Mouse (Mus musculus) hindbrain, embryonic 12.5 days (tissue): ENCODE results near the gene Psma1. TPM values are rescaled to one million over a fixed set of nuclear protein-coding genes. Genes with fewer than 3 reads are reported as not detected.

Experiments used
- ATAC-seq: fragments of 200-750 bp; cut with Nextera tagmentation; 2 replicates; pipeline ENCODE4 v1.8.0; 2017; ENCODE audit warnings: moderate TSS enrichment; ENCODE audit not compliant: low FRiP score
- H3K27ac ChIP-seq: fragments of 300-500 bp; sonication (generic); 2 replicates; pipeline ENCODE4 v1.5.1; 2016; ENCODE audit warnings: mild to moderate bottlenecking
- H3K27me3 ChIP-seq: fragments of 300-500 bp; sonication (generic); 2 replicates; pipeline ENCODE4 v1.6.1; 2016; ENCODE audit warnings: mild to moderate bottlenecking
- H3K36me3 ChIP-seq: fragments of 300-500 bp; sonication (generic); 2 replicates; pipeline ENCODE4 v1.6.1; 2016; ENCODE audit warnings: mild to moderate bottlenecking
- H3K4me1 ChIP-seq: fragments of 300-500 bp; sonication (generic); 2 replicates; pipeline ENCODE4 v1.6.1; 2016
- H3K4me2 ChIP-seq: fragments of 300-500 bp; sonication (generic); replicated peaks from 2 replicates; pipeline ENCODE4 v1.6.1; 2016; ENCODE audit warnings: mild to moderate bottlenecking
- H3K4me3 ChIP-seq: fragments of 300-500 bp; sonication (generic); 2 replicates; pipeline ENCODE4 v1.5.1; 2016; ENCODE audit warnings: mild to moderate bottlenecking
- H3K9ac ChIP-seq: fragments of 300-500 bp; sonication (generic); 2 replicates; pipeline ENCODE4 v1.6.1; 2016; ENCODE audit warnings: mild to moderate bottlenecking, moderate library complexity
- H3K9me3 ChIP-seq: fragments of 300-500 bp; sonication (generic); replicated peaks from 2 replicates; pipeline ENCODE4 v1.6.1; 2016; ENCODE audit warnings: mild to moderate bottlenecking
- WGBS: fragments of 180-500 bp; shearing (Covaris S2); methylation state at CpG from one replicate; pipeline ENCODE4 v1.1.7; 2016; 5-methylcytosine and 5-hydroxymethylcytosine counted together
- polyA plus RNA-seq: library from polyadenylated mRNA; unstranded; fragments of >200 nt; fragmentation: Nextera tagmentation; extraction: Ambion mirVana; gene quantifications from 2 replicates; pipeline ENCODE4 v1.2.1, GENCODE M21; 2016

Psma1 gene
- polyA plus RNA-seq, 1 experiment from 2014 or later = 360 TPM

- 61% methylated on average over 4 of the region's 4 CpGs for WGBS
- Histone ChIP-seq H3K27ac (no peak overlapping the region), H3K4me1 (no peaks in the 10 kb centered on the region), H3K9me3 (no peaks in the 10 kb centered on the region), H3K4me2 (no peak overlapping the region), H3K4me3 (no peak overlapping the region), H3K9ac (no peak overlapping the region), H3K36me3 (no peaks in the 10 kb centered on the region), H3K27me3 (no peaks in the 10 kb centered on the region)
- no peak for ATAC-seq
These were observed 23.3 kb upstream of the Psma1 start for GRCm38 (mm10) chr7:114299247-114299646.

- no peak overlapping the region for H3K4me2 ChIP-seq
- H3K9ac ChIP-seq = no peak overlapping the region
- 85% methylated on average over 5 of the region's 5 CpGs for WGBS
- no peaks in the 10 kb centered on the region for H3K36me3 ChIP-seq
- no peak overlapping the region for H3K4me3 ChIP-seq
- no peak overlapping the region for H3K27ac ChIP-seq
- no peak for ATAC-seq
- no peaks in the 10 kb centered on the region for H3K9me3 ChIP-seq
- peaks cover 10% of the 10 kb centered on the region for H3K4me1 ChIP-seq
- H3K27me3 ChIP-seq = no peaks in the 10 kb centered on the region; the same call in 1 of the 2 replicates
These were observed 18.8 kb upstream of the Psma1 start for GRCm38 (mm10) chr7:114294698-114295097.

- H3K4me3 ChIP-seq = no peak overlapping the region
- H3K9ac ChIP-seq = no peak overlapping the region
- no peak for ATAC-seq
- no peaks in the 10 kb centered on the region for H3K9me3 ChIP-seq
- H3K36me3 ChIP-seq = no peaks in the 10 kb centered on the region
- H3K4me2 ChIP-seq = no peak overlapping the region
- H3K27me3 ChIP-seq = no peaks in the 10 kb centered on the region; the same call in 1 of the 2 replicates
- WGBS = 80% methylated on average over 5 of the region's 5 CpGs
- H3K4me1 ChIP-seq = peaks cover 10% of the 10 kb centered on the region
- no peak overlapping the region for H3K27ac ChIP-seq
These were observed 18.0 kb upstream of the Psma1 start for GRCm38 (mm10) chr7:114293903-114294302.

- no peak overlapping the region for H3K9ac ChIP-seq
- peaks cover 10% of the 10 kb centered on the region for H3K4me1 ChIP-seq
- H3K4me3 ChIP-seq = no peak overlapping the region
- no peaks in the 10 kb centered on the region; the same call in 1 of the 2 replicates for H3K27me3 ChIP-seq
- no peaks in the 10 kb centered on the region for H3K36me3 ChIP-seq
- WGBS = 14% methylated on average over 12 of the region's 12 CpGs
- ATAC-seq = no peak
- peak overlapping the region; percentile 33 for H3K4me2 ChIP-seq
- no peaks in the 10 kb centered on the region for H3K9me3 ChIP-seq
- H3K27ac ChIP-seq = no peak overlapping the region
These were observed 16.6 kb upstream of the Psma1 start for GRCm38 (mm10) chr7:114292501-114292971.

- Histone ChIP-seq H3K4me3 (no peak overlapping the region), H3K4me1 (peaks cover 10% of the 10 kb centered on the region), H3K27me3 (no peaks in the 10 kb centered on the region; the same call in 1 of the 2 replicates), H3K9me3 (no peaks in the 10 kb centered on the region), H3K9ac (no peak overlapping the region), H3K27ac (no peak overlapping the region), H3K36me3 (no peaks in the 10 kb centered on the region), H3K4me2 (no peak overlapping the region)
- no peak for ATAC-seq
- WGBS = 27% methylated on average over 15 of the region's 15 CpGs
These were observed 15.8 kb upstream of the Psma1 start for GRCm38 (mm10) chr7:114291461-114292335.

GRCm38 (mm10) chr7:114290078-114290506 is 14.2 kb upstream of the Psma1 start:
- 59% methylated on average over 5 of the region's 5 CpGs for WGBS
- no peak overlapping the region for H3K4me3 ChIP-seq
- no peaks in the 10 kb centered on the region; the same call in 1 of the 2 replicates for H3K27me3 ChIP-seq
- peaks cover 10% of the 10 kb centered on the region for H3K4me1 ChIP-seq
- no peak overlapping the region for H3K9ac ChIP-seq
- H3K9me3 ChIP-seq = no peaks in the 10 kb centered on the region
- H3K36me3 ChIP-seq = no peaks in the 10 kb centered on the region
- H3K4me2 ChIP-seq = no peak overlapping the region
- ATAC-seq = no peak
- no peak overlapping the region for H3K27ac ChIP-seq

GRCm38 (mm10) chr7:114284296-114284910 is 8.5 kb upstream of the Psma1 start:
- 90% methylated on average over 14 of the region's 14 CpGs for WGBS
- Histone ChIP-seq H3K4me2 (no peak overlapping the region), H3K4me3 (no peak overlapping the region), H3K27me3 (no peaks in the 10 kb centered on the region), H3K36me3 (no peaks in the 10 kb centered on the region), H3K27ac (no peak overlapping the region), H3K4me1 (no peaks in the 10 kb centered on the region), H3K9me3 (no peaks in the 10 kb centered on the region), H3K9ac (no peak overlapping the region)
- no peak for ATAC-seq

- H3K4me1 ChIP-seq = no peaks in the 10 kb centered on the region
- no peaks in the 10 kb centered on the region for H3K9me3 ChIP-seq
- no peak overlapping the region for H3K27ac ChIP-seq
- 86% methylated on average over 9 of the region's 9 CpGs for WGBS
- no peak overlapping the region for H3K4me2 ChIP-seq
- no peaks in the 10 kb centered on the region for H3K36me3 ChIP-seq
- no peak for ATAC-seq
- no peaks in the 10 kb centered on the region for H3K27me3 ChIP-seq
- no peak overlapping the region for H3K4me3 ChIP-seq
- no peak overlapping the region for H3K9ac ChIP-seq
These were observed 7.1 kb upstream of the Psma1 start for GRCm38 (mm10) chr7:114283006-114283405.

- ATAC-seq = no peak
- Histone ChIP-seq H3K4me1 (no peaks in the 10 kb centered on the region), H3K27ac (no peak overlapping the region), H3K4me3 (no peak overlapping the region), H3K9me3 (no peaks in the 10 kb centered on the region), H3K27me3 (no peaks in the 10 kb centered on the region), H3K36me3 (no peaks in the 10 kb centered on the region), H3K9ac (no peak overlapping the region), H3K4me2 (no peak overlapping the region)
- 62% methylated on average over 3 of the region's 3 CpGs for WGBS
These were observed 5.8 kb upstream of the Psma1 start for GRCm38 (mm10) chr7:114281671-114282070.

GRCm38 (mm10) chr7:114275372-114276004 is 430 bp downstream of the Psma1 start:
- H3K4me3 ChIP-seq = peak overlapping the region; percentile 85
- H3K9me3 ChIP-seq = no peaks in the 10 kb centered on the region
- peaks cover 9% of the 10 kb centered on the region for H3K4me1 ChIP-seq
- H3K9ac ChIP-seq = peak overlapping the region; percentile 93
- H3K4me2 ChIP-seq = peak overlapping the region; percentile 88
- H3K27ac ChIP-seq = peak overlapping the region; percentile 68; the same call in 1 of the 2 replicates
- no peaks in the 10 kb centered on the region for H3K27me3 ChIP-seq
- H3K36me3 ChIP-seq = peaks cover 20% of the 10 kb centered on the region
- ATAC-seq = no peak; the same call in none of the 2 replicates
- 2% methylated on average over 24 of the region's 24 CpGs for WGBS

GRCm38 (mm10) chr7:114268446-114268845 is 7.5 kb downstream of the Psma1 start:
- 99% methylated on average over 5 of the region's 5 CpGs for WGBS
- Histone ChIP-seq H3K36me3 (peaks cover 82% of the 10 kb centered on the region), H3K4me2 (no peak overlapping the region), H3K4me1 (no peaks in the 10 kb centered on the region), H3K9me3 (no peaks in the 10 kb centered on the region; the same call in 1 of the 2 replicates), H3K27me3 (no peaks in the 10 kb centered on the region), H3K9ac (no peak overlapping the region), H3K4me3 (no peak overlapping the region), H3K27ac (no peak overlapping the region)
- no peak for ATAC-seq
